Mouse (Mus musculus): Measurements from ENCODE around the gene Leng1. TPM values are rescaled to one million over a fixed set of nuclear protein-coding genes. Genes with fewer than 3 reads are reported as not detected.
A peak's percentile ranks its signal among the peaks of the same experiment; 100 is the strongest.
"Not testable (repeated sequence)": the region's sequence is repeated elsewhere in the genome, so short reads cannot be mapped to it uniquely, and the experiment has no call there.

The Leng1 gene
- polyA plus RNA-seq, 1 experiment from 2014 or later, result 25.7 TPM

DNA sequence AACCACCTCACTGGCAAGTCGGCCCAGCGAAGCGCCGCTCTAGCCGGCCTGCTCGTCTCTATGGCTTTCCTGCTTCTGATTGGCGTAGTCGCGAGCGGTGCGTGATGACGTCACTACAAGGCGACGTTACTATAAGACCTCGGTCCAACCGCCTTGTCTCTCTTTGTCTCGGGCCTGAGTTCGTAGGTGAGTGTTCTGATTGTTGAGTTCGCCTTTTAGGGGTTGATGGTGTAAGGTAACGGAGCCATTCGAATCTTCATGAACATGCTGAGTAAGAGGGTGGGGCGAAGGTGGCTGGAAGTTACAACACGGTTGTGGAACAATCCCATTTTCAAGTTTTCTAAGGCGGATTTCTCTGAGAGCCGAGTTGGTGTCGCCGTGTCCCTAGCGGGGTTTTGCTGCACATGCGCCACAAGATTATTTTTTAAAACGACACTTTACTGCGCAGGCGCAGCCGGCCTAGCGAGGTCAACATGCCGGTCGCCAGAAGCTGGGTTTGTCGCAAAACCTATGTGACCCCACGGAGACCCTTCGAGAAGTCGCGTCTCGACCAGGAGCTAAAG lies 38.3 kb upstream of the Leng1 start, which contains the start of gene Rps9:
TSS of gene Rps9 (plus strand) at position 115 of the 563 bp plus-strand sequence.
- peak within 1 kb of the TSS; percentile 82 for H3K4me2 ChIP-seq (replicated peaks)
- H3K4me1 ChIP-seq, result peaks cover 22% of the 10 kb centered on the region
- H3K27ac ChIP-seq, result peak within 1 kb of the TSS; percentile 74
- no peaks in the 10 kb centered on the region for H3K9me3 ChIP-seq
- under 1% methylated on average over 42 of the region's 42 CpGs for WGBS
- peaks cover 44% of the 10 kb centered on the region for H3K36me3 ChIP-seq
- no peaks in the 10 kb centered on the region for H3K27me3 ChIP-seq (replicated peaks)
- H3K4me3 ChIP-seq, result peak within 1 kb of the TSS; percentile 87
- peak; percentile 95 for ATAC-seq (ENCODE audit: low FRiP score, low read depth)
- peak within 1 kb of the TSS; percentile 86 for H3K9ac ChIP-seq

- ATAC-seq (ENCODE audit: low FRiP score, low read depth), result peak; percentile 61
- WGBS, result 21% methylated on average over 6 of the region's 6 CpGs
- Histone ChIP-seq H3K27ac (no peak overlapping the region), H3K27me3 (replicated peaks) (no peaks in the 10 kb centered on the region), H3K4me2 (replicated peaks) (peak overlapping the region; percentile 82), H3K36me3 (peaks cover 50% of the 10 kb centered on the region), H3K9me3 (no peaks in the 10 kb centered on the region), H3K4me3 (peak overlapping the region; percentile 87), H3K9ac (peak overlapping the region; percentile 86), H3K4me1 (peaks cover 22% of the 10 kb centered on the region)
Measured at GRCm38 (mm10) chr7:3703148-3703878, 37.7 kb upstream of the Leng1 start.

GRCm38 (mm10) chr7:3698471-3698870 lies 32.8 kb upstream of the Leng1 start:
- Histone ChIP-seq H3K9ac (no peak overlapping the region), H3K9me3 (no peaks in the 10 kb centered on the region), H3K4me3 (no peak overlapping the region), H3K27ac (no peak overlapping the region), H3K36me3 (peaks cover 47% of the 10 kb centered on the region), H3K4me1 (peaks cover 14% of the 10 kb centered on the region), H3K4me2 (replicated peaks) (no peak overlapping the region), H3K27me3 (replicated peaks) (no peaks in the 10 kb centered on the region)
- WGBS, result 93% methylated on average over 6 of the region's 6 CpGs
- ATAC-seq (ENCODE audit: low FRiP score, low read depth), result no peak

DNA sequence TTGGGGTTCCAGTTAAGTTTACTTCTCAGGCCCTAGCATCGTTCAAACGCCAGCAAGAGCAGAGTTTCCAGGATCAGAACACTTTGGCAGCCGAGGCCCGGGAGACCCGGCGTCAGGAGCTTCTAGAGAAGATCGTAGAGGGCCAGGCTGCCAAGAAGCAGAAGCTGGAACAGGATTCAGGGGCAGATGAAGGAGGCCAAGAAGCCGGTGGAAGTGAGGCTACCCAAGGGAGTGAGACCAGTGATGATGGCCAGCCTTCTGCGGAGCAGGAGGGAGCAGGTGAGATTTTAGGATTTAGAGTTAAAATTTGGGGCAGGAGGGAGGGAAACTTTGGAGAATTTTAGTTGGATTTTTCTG lies 29.3 kb upstream of the Leng1 start:
- peak overlapping the region; percentile 84 for H3K9ac ChIP-seq
- not testable (repeated sequence) for ATAC-seq (ENCODE audit: low FRiP score, low read depth); H3K27me3 ChIP-seq (replicated peaks); H3K9me3 ChIP-seq; H3K27ac ChIP-seq
- peaks cover 27% of the 10 kb centered on the region for H3K4me1 ChIP-seq
- peak overlapping the region; percentile 88 for H3K4me2 ChIP-seq (replicated peaks)
- H3K36me3 ChIP-seq, result peaks cover 34% of the 10 kb centered on the region
- H3K4me3 ChIP-seq, result peak overlapping the region; percentile 62
- 5% methylated on average over 9 of the region's 9 CpGs for WGBS

DNA sequence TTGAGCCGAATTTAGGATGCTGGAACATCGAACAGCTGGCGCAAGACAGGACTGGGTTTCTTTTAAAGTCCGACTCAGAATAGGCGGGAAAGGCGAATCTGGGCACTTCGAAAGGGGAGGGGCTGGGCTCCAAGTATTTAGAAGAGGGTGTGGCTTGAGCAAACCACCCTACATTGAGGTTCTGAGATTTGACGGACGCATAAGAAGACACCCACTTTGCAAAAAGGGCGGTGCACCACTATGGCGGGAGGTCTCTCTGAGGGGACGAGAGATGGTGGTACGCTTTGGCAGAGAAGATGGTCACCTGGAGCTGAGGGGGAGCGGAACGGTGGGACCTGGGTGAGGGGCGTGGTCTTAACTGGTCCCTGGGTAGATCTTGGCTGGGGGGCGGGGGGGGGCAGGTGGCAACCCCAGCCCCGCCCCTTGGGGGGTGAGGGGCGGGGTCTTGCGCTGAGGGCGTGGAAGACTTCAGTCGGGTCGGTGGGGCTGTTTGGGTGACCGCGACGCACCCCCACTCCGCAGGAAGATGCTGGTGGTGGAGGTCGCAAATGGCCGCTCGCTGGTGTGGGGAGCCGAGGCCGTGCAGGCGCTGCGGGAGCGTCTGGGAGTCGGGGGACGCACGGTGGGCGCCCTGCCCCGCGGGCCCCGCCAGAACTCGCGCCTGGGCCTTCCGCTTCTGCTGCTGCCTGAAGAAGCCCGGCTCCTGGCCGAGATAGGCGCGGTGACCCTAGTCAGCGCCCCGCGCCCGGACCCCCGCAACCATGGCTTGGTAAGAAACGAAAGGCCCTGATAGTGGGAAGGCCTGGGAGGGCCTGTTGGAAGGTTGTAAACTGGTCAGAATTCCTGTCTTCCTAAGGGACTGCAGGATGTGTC lies 28.7 kb upstream of the Leng1 start:
- Histone ChIP-seq H3K9me3 (no peaks in the 10 kb centered on the region), H3K9ac (peak overlapping the region; percentile 84), H3K4me1 (peaks cover 27% of the 10 kb centered on the region), H3K36me3 (peaks cover 28% of the 10 kb centered on the region), H3K27me3 (replicated peaks) (no peaks in the 10 kb centered on the region), H3K4me2 (replicated peaks) (peak overlapping the region; percentile 88), H3K4me3 (peak overlapping the region; percentile 62), H3K27ac (peak overlapping the region; percentile 67)
- ATAC-seq (ENCODE audit: low FRiP score, low read depth), result peak; percentile 38
- WGBS, result 0% methylated on average over 55 of the region's 55 CpGs

- Histone ChIP-seq H3K9ac (peak overlapping the region; percentile 84), H3K36me3 (peaks cover 24% of the 10 kb centered on the region), H3K4me3 (peak overlapping the region; percentile 62), H3K9me3 (no peaks in the 10 kb centered on the region), H3K27ac (peak overlapping the region; percentile 67), H3K4me2 (replicated peaks) (peak overlapping the region; percentile 88), H3K4me1 (peaks cover 27% of the 10 kb centered on the region), H3K27me3 (replicated peaks) (no peaks in the 10 kb centered on the region)
- ATAC-seq (ENCODE audit: low FRiP score, low read depth), result no peak
- under 1% methylated on average over 18 of the region's 18 CpGs for WGBS
Measured at GRCm38 (mm10) chr7:3693809-3694075, 28.1 kb upstream of the Leng1 start.

DNA sequence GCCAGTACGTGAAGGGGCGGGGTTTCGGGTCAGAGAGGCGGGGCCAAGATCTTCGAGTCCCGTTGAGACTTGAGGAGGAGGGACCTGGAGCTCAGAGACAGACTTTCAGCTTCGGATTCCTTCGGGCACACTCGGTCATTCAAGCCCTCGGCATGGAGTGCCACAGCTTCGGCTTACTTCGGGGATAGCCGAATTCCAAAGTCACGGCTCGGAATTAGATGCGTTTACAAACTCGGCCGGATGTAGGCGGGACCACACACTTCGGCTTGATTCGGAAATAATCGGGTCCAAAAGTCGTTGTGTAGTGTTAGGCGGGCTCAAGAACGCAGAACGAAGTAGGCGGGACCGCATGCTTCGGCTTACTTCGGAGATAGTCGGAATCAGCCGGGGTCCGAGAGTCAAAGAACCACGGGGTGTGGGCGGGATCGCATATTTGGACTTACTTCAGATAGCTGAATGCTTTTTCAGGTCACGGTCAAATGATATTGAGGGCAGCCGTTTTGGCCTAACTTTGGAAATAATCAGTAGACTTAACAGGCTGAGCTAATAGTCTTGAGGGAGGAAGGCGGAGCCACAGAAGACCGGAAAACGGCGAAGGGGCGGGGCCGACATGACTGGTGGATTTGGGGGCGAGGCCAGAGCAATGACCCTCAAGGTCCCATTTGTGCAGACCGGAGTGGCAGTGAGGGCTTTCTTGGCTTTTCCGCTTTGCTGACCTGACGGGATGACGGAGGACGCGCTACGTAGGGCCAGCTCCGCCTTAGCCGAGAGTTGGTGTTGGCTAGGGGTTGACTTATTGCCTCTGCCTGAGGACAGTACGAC lies 27.6 kb upstream of the Leng1 start, which contains the start of gene Mboat7:
TSS of gene Mboat7 (minus strand) at position 537 of the 822 bp plus-strand sequence.
- Histone ChIP-seq H3K9ac (peak within 1 kb of the TSS; percentile 84), H3K27ac (peak within 1 kb of the TSS; percentile 74)
- under 1% methylated on average over 55 of the region's 55 CpGs for WGBS

GRCm38 (mm10) chr7:3692382-3692986 lies 26.8 kb upstream of the Leng1 start, which contains the start of gene Tsen34:
Gene Tsen34 (plus strand): TSS chr7:3692863.
- Histone ChIP-seq H3K9me3 (no peaks in the 10 kb centered on the region), H3K36me3 (peaks cover 13% of the 10 kb centered on the region), H3K9ac (peak within 1 kb of the TSS; percentile 84), H3K4me2 (replicated peaks) (peak within 1 kb of the TSS; percentile 88), H3K27ac (peak within 1 kb of the TSS; percentile 74), H3K27me3 (replicated peaks) (no peaks in the 10 kb centered on the region), H3K4me3 (peak within 1 kb of the TSS; percentile 62), H3K4me1 (peaks cover 27% of the 10 kb centered on the region)
- under 1% methylated on average over 49 of the region's 49 CpGs for WGBS
- ATAC-seq (ENCODE audit: low FRiP score, low read depth), result no peak; the same call in 1 of the 2 replicates

More for the DNA sequence above, 27.6 kb upstream of the Leng1 start, which contains the start of gene Mboat7:
- Histone ChIP-seq H3K27me3 (replicated peaks) (no peaks in the 10 kb centered on the region), H3K36me3 (peaks cover 19% of the 10 kb centered on the region), H3K4me1 (peaks cover 27% of the 10 kb centered on the region), H3K9me3 (no peaks in the 10 kb centered on the region), H3K4me2 (replicated peaks) (peak within 1 kb of the TSS; percentile 88), H3K4me3 (peak within 1 kb of the TSS; percentile 62)
- peak; percentile 91 for ATAC-seq (ENCODE audit: low FRiP score, low read depth)

GRCm38 (mm10) chr7:3691919-3692318 lies 26.3 kb upstream of the Leng1 start:
- H3K4me2 ChIP-seq (replicated peaks), result peak overlapping the region; percentile 88
- peak overlapping the region; percentile 83 for H3K9ac ChIP-seq
- H3K9me3 ChIP-seq, result no peaks in the 10 kb centered on the region
- ATAC-seq (ENCODE audit: low FRiP score, low read depth), result no peak
- peaks cover 27% of the 10 kb centered on the region for H3K4me1 ChIP-seq
- H3K27ac ChIP-seq, result no peak overlapping the region
- H3K4me3 ChIP-seq, result peak overlapping the region; percentile 62
- no peaks in the 10 kb centered on the region for H3K27me3 ChIP-seq (replicated peaks)
- 36% methylated on average over 3 of the region's 3 CpGs for WGBS
- peaks cover 10% of the 10 kb centered on the region; the same call in 1 of the 2 replicates for H3K36me3 ChIP-seq

DNA sequence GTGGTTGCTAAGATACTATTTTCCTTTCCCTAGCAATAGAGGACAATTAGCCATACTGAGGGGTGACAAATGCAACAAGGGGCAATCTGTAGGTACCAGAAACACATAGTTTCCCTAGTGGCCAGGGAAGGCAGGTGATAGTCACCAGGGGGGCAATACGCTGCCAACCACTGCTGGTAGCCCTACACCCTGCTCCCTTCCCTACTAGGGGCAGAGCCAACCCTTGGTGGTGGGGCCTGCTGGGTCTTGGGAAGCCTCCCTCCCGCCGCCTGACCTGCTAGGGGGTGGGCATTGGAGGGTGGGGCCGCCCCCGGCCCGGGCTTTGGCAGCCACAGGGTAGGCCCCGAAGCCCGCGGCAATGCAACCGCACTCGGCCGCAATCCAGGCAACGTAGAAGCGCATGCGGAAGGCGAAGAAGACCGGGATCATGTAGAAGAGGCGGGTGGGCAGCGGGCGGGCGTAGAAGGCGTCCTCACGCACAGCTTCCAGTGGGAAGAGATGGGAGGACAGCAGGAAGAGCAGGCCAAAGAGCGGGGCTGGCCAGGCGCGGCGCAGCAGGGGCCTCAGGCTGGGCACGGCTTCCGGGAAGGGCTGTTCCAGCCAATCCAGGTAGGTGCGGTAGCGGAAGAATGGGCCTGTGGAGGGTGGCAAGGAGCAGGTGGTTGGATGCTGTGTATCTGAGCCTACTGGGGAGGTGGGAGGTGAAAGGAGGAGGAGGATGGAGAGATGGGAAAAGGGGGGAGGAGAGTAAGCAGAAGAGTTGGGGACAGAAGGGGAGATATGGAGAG lies 20.0 kb upstream of the Leng1 start:
- WGBS, result 80% methylated on average over 31 of the region's 31 CpGs
- H3K4me3 ChIP-seq, result no peak overlapping the region
- H3K36me3 ChIP-seq, result peaks cover 18% of the 10 kb centered on the region; the same call in 1 of the 2 replicates
- H3K4me1 ChIP-seq, result peaks cover 13% of the 10 kb centered on the region
- H3K27ac ChIP-seq, result no peak overlapping the region
- no peak for ATAC-seq (ENCODE audit: low FRiP score, low read depth)
- H3K9me3 ChIP-seq, result no peaks in the 10 kb centered on the region
- H3K4me2 ChIP-seq (replicated peaks), result no peak overlapping the region
- H3K27me3 ChIP-seq (replicated peaks), result no peaks in the 10 kb centered on the region
- no peak overlapping the region for H3K9ac ChIP-seq

All from neural tube, embryonic 12.5 days (tissue).